Mouse (Mus musculus) MEL (cell line): ENCODE measurements around the gene Rin2.

Experiments used
- CTCF ChIP-seq, 3 experiments: IDR thresholded peaks in 2 of 3; conservative IDR thresholded peaks in 1 of 3; 2 replicates each; pipeline ENCODE4 v1.5.1; 2011 to 2012; ENCODE audit warnings: low read length in 3 of 3, low read depth in 2 of 3, mild to moderate bottlenecking in 2 of 3, improper control_type of control experiment in 1 of 3, inconsistent platforms in 1 of 3, mixed read lengths in 1 of 3, moderate library complexity in 1 of 3; ENCODE audit not compliant: control insufficient read depth in 1 of 3, insufficient read depth in 1 of 3, poor library complexity in 1 of 3, severe bottlenecking in 1 of 3
- E2F4 ChIP-seq: IDR thresholded peaks from 2 replicates; pipeline ENCODE4 v1.6.1; 2011; ENCODE audit warnings: low read depth, low read length, improper control_type of control experiment, borderline replicate concordance
- EP300 ChIP-seq, 2 experiments: IDR thresholded peaks; 2 replicates each; pipeline ENCODE4 v1.6.1; 2011; ENCODE audit warnings: improper control_type of control experiment in 2 of 2, low read length in 2 of 2, low read depth in 1 of 2, mild to moderate bottlenecking in 1 of 2
- JUND ChIP-seq: IDR thresholded peaks from 2 replicates; pipeline ENCODE4 v1.6.1; 2011; ENCODE audit warnings: low read depth, mild to moderate bottlenecking, improper control_type of control experiment, low read length
- POLR2A ChIP-seq, 2 experiments: IDR thresholded peaks; 2 replicates each; pipeline ENCODE4 v1.6.1; 2011 to 2012; ENCODE audit warnings: low read length in 2 of 2, mild to moderate bottlenecking in 2 of 2, control low read depth in 1 of 2, improper control_type of control experiment in 1 of 2, low read depth in 1 of 2, moderate library complexity in 1 of 2; ENCODE audit not compliant: control insufficient read depth in 1 of 2, insufficient read depth in 1 of 2, poor library complexity in 1 of 2
- POLR2AphosphoS2 ChIP-seq: IDR thresholded peaks from 2 replicates; pipeline ENCODE4 v1.6.1; 2011; ENCODE audit warnings: low read length, improper control_type of control experiment
- TAL1 ChIP-seq: IDR thresholded peaks from 2 replicates; pipeline ENCODE4 v1.6.1; 2012; ENCODE audit warnings: mild to moderate bottlenecking, inconsistent platforms, low read length, moderate library complexity, mixed read lengths
- ZC3H11A ChIP-seq: IDR thresholded peaks from 2 replicates; pipeline ENCODE4 v1.6.1; 2012; ENCODE audit warnings: low read depth, mild to moderate bottlenecking, inconsistent platforms, low read length, improper control_type of control experiment

GRCm38 (mm10) chr2:145905156-145905555 lies 230.1 kb downstream of the Rin2 start:
- TF ChIP-seq TAL1 (no peak), E2F4 (no peak), POLR2AphosphoS2 (no peak), JUND (no peak), CTCF (IDR thresholded peaks at IDR 0.05 in 2 of 3, conservative IDR thresholded peaks at IDR 0.05 in 1 of 3; ENCODE audit: control insufficient read depth in 1 of 3, insufficient read depth in 1 of 3, low read depth in 2 of 3, low read length in 3 of 3, poor library complexity in 1 of 3, severe bottlenecking in 1 of 3) (no peak), ZC3H11A (no peak), EP300 (IDR thresholded peaks at IDR 0.05; ENCODE audit: low read depth in 1 of 2, low read length in 2 of 2) (no peak), POLR2A (IDR thresholded peaks at IDR 0.05; ENCODE audit: control insufficient read depth in 1 of 2, insufficient read depth in 1 of 2, low read depth in 1 of 2, low read length in 2 of 2, poor library complexity in 1 of 2) (no peak)
